Mouse (Mus musculus) heart, embryonic 16.5 days (tissue): ENCODE measurements around the gene Pole4. TPM values are rescaled to one million over a fixed set of nuclear protein-coding genes. Genes with fewer than 3 reads are reported as not detected.
"Not testable (repeated sequence)": the region's sequence is repeated elsewhere in the genome, so short reads cannot be mapped to it uniquely, and the experiment has no call there.

ENCODE experiments used
- ATAC-seq: fragments of 200-750 bp; cut with Nextera tagmentation; replicated peaks from 2 replicates; pipeline ENCODE4 v1.8.0; 2017; ENCODE audit warnings: moderate number of reproducible peaks; ENCODE audit not compliant: insufficient read depth, low FRiP score; ENCODE audit errors: extremely low read depth
- H3K27ac ChIP-seq: fragments of 300-500 bp; sonication (generic); 2 replicates; pipeline ENCODE4 v1.5.1; 2014; ENCODE audit warnings: mild to moderate bottlenecking, low read length, control low read depth, moderate library complexity
- H3K27me3 ChIP-seq: fragments of 300-500 bp; sonication (generic); 2 replicates; pipeline ENCODE4 v1.6.1; 2014; ENCODE audit warnings: low read length, mixed read lengths; ENCODE audit not compliant: control insufficient read depth, insufficient read depth
- H3K36me3 ChIP-seq: fragments of 300-500 bp; sonication (generic); 2 replicates; pipeline ENCODE4 v1.6.1; 2014; ENCODE audit not compliant: control insufficient read depth, insufficient read depth
- H3K4me1 ChIP-seq: fragments of 300-500 bp; sonication (generic); 2 replicates; pipeline ENCODE4 v1.6.1; 2014; ENCODE audit warnings: low read length, mixed read lengths; ENCODE audit not compliant: control insufficient read depth, insufficient read depth
- H3K4me2 ChIP-seq: fragments of 300-500 bp; sonication (generic); 2 replicates; pipeline ENCODE4 v1.6.1; 2014; ENCODE audit warnings: low read depth, mild to moderate bottlenecking, control low read depth, low read length
- H3K4me3 ChIP-seq: fragments of 300-500 bp; sonication (generic); 2 replicates; pipeline ENCODE4 v1.5.1; 2014; ENCODE audit warnings: mild to moderate bottlenecking, control low read depth, low read length
- H3K9ac ChIP-seq: fragments of 300-500 bp; sonication (generic); 2 replicates; pipeline ENCODE4 v1.6.1; 2014; ENCODE audit warnings: low read length, control low read depth
- H3K9me3 ChIP-seq: fragments of 300-500 bp; sonication (generic); replicated peaks from 2 replicates; pipeline ENCODE4 v1.6.1; 2016; ENCODE audit warnings: low read length; ENCODE audit not compliant: control insufficient read depth
- WGBS: fragments of 180-500 bp; shearing (Covaris S2); extraction: QIAGEN DNeasy Blood & Tissue Kit; methylation state at CpG from one replicate; pipeline ENCODE4 v1.1.7; 2014; 5-methylcytosine and 5-hydroxymethylcytosine counted together
- polyA plus RNA-seq: library from polyadenylated mRNA; unstranded; fragments of >200 nt; fragmentation: Nextera tagmentation; extraction: Ambion mirVana; gene quantifications from 2 replicates; pipeline ENCODE4 v1.2.1, GENCODE M21; 2015

Pole4 gene
- polyA plus RNA-seq, 1 experiment from 2014 or later: 90.4 TPM

DNA sequence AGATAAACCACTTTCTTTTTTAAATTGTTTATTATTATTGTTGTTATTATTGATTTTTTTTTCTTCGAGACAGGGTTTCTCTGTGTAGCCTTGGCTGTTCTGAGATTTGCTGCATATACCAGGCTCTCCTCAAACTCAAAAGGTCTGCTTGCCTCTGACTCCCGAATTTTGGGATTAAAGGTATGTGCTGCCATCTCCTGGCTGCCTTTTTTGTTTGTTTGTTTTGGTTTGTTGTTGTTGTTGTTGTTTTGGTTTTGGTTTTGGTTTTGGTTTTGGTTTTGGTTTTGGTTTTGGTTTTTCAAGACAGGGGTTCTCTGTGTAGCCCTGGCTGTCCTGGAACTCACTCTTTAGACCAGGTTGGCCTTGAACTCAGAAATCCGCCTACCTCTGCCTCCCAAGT is 27.5 kb downstream of the Pole4 start:
- not testable (repeated sequence) for H3K4me2 ChIP-seq, H3K27ac ChIP-seq, H3K4me1 ChIP-seq, H3K9ac ChIP-seq, ATAC-seq, H3K4me3 ChIP-seq, H3K9me3 ChIP-seq, H3K36me3 ChIP-seq, H3K27me3 ChIP-seq
- 66% methylated on average over 3 of the region's 3 CpGs for WGBS

DNA sequence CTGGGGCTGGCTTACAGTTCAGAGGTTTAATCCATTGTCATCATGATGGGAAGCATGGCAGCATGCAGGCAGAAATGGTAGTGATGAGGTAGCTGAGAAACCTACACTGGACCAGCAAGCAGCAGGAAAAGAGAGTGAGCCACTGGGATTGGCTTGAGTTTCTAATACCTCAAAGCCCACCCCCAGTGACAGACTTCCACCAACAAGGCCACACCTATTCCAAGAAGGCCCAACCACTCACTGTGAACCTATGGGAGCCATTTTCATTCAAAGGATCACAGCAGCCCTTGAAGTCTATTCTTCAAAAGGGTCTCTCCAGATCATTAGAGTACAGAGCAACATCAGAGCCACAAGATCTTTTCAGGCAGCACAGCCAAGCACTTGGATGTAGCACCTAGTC is 38.7 kb downstream of the Pole4 start:
- Histone ChIP-seq H3K4me1 (no peaks in the 10 kb centered on the region), H3K9ac (no peak overlapping the region), H3K4me2 (no peak overlapping the region), H3K9me3 (no peaks in the 10 kb centered on the region; the same call in 1 of the 2 replicates), H3K36me3 (no peaks in the 10 kb centered on the region), H3K27me3 (no peaks in the 10 kb centered on the region), H3K4me3 (no peak overlapping the region), H3K27ac (no peak overlapping the region)
- no peak for ATAC-seq

GRCm38 (mm10) chr6:82653169-82653525 is 52.0 kb downstream of the Pole4 start:
- WGBS: 33% methylated on average over 11 of the region's 11 CpGs
- peak overlapping the region; percentile 68 for H3K4me2 ChIP-seq

DNA sequence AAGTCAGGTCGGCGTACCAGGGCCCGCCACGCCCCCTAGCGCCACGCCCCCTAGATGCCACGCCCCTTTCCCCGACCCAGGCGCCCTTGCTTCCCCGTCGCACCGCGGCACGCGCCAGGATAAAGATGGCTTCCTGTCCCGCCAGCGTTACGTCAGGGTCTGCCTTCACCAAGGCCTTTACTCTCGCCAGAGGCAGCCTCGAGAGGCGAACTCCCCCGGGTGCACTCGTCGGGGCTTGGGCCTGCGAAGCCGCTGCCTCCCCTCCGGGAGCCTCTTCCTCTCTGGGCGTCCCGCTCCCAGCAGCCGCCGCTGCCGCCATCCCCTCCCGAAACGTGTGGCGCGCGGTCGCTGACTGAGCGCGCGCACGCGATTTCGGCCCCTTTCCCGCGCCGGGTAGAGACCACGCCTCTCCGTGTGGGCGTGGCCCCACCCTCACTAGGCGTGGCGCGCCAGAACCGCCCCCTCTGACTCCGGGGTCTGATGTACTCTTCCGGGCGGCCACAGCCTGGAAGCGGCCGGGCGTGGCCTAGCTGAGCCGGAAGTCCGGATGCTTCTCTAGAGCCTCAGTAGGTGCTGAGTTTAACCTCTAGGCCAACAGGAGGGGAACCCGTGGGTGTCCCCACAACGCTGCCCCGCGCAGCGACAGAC is 52.5 kb downstream of the Pole4 start:
- Histone ChIP-seq H3K27ac (peak overlapping the region; percentile 93), H3K9me3 (no peaks in the 10 kb centered on the region), H3K4me3 (peak overlapping the region; percentile 73), H3K27me3 (no peaks in the 10 kb centered on the region), H3K4me2 (peak overlapping the region; percentile 68), H3K9ac (peak overlapping the region; percentile 82), H3K4me1 (peaks cover 4% of the 10 kb centered on the region), H3K36me3 (no peaks in the 10 kb centered on the region)
- under 1% methylated on average over 67 of the region's 67 CpGs for WGBS
- ATAC-seq: peak; percentile 100

More at GRCm38 (mm10) chr6:82653169-82653525, 52.0 kb downstream of the Pole4 start:
- Histone ChIP-seq H3K36me3 (no peaks in the 10 kb centered on the region), H3K9me3 (no peaks in the 10 kb centered on the region), H3K4me1 (peaks cover 4% of the 10 kb centered on the region), H3K9ac (peak overlapping the region; percentile 82), H3K27ac (peak overlapping the region; percentile 93), H3K27me3 (no peaks in the 10 kb centered on the region), H3K4me3 (peak overlapping the region; percentile 73)
- ATAC-seq: no peak

DNA sequence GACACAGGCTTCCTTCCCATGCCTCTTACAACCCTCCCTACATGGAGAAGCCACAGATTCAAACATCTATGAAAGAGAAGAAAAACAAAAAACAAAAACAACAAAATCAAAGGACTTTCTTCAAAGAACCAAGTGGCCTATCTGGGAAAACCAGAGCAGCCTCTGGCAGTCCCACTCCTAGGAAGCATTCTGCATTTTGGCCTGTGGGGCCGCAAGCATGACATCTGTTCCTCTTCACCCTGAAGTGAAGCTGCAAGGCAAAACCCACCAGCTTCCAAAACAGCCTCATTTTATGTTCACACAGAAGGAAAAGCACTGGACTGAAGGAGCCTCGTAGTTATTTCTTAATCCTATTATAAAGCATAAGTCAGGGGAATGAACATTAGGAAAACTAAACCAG is 56.1 kb downstream of the Pole4 start:
- Histone ChIP-seq H3K9ac (no peak overlapping the region), H3K4me2 (no peak overlapping the region), H3K4me3 (no peak overlapping the region), H3K27me3 (no peaks in the 10 kb centered on the region), H3K9me3 (no peaks in the 10 kb centered on the region), H3K36me3 (peaks cover 3% of the 10 kb centered on the region), H3K27ac (no peak overlapping the region), H3K4me1 (peaks cover 4% of the 10 kb centered on the region)
- ATAC-seq: no peak
- WGBS: 71% methylated on average over 2 of the region's 2 CpGs

- Histone ChIP-seq H3K27ac (no peak overlapping the region), H3K4me3 (no peak overlapping the region), H3K36me3 (peaks cover 3% of the 10 kb centered on the region), H3K9me3 (no peaks in the 10 kb centered on the region), H3K4me1 (peaks cover 4% of the 10 kb centered on the region), H3K9ac (no peak overlapping the region), H3K4me2 (no peak overlapping the region), H3K27me3 (no peaks in the 10 kb centered on the region)
- no peak for ATAC-seq
- 91% methylated on average over 1 of the region's 1 CpGs for WGBS
Measured at GRCm38 (mm10) chr6:82647940-82648655, 57.1 kb downstream of the Pole4 start.

DNA sequence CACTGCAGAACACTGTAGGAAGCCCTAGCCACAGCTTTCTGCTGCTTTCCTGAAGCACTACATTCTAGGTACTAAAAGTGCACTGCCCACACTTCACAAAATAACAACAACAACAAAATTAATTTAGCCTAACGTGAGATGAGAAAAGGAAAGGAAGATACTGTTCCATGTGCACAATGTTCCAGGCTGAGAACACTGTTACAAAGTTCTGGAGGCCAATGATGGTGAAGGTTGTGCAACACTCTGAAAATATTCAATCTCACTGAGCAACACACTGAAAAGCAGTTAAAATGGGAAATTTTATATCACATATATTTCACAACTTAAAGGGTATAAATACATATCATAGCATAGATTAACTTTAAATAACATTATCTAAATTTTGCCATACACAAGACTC is 58.2 kb downstream of the Pole4 start:
- 86% methylated on average over 1 of the region's 1 CpGs for WGBS
- peaks cover 3% of the 10 kb centered on the region for H3K36me3 ChIP-seq
- H3K27ac ChIP-seq: no peak overlapping the region
- H3K4me2 ChIP-seq: no peak overlapping the region
- H3K9ac ChIP-seq: no peak overlapping the region
- H3K9me3 ChIP-seq: no peaks in the 10 kb centered on the region
- no peak overlapping the region for H3K4me3 ChIP-seq
- peaks cover 2% of the 10 kb centered on the region for H3K4me1 ChIP-seq
- H3K27me3 ChIP-seq: no peaks in the 10 kb centered on the region
- ATAC-seq: no peak

GRCm38 (mm10) chr6:82640046-82640445 is 65.1 kb downstream of the Pole4 start:
- Histone ChIP-seq H3K27me3 (no peaks in the 10 kb centered on the region), H3K4me3 (no peak overlapping the region), H3K27ac (no peak overlapping the region), H3K4me1 (no peaks in the 10 kb centered on the region), H3K9ac (no peak overlapping the region), H3K36me3 (no peaks in the 10 kb centered on the region), H3K4me2 (no peak overlapping the region), H3K9me3 (no peaks in the 10 kb centered on the region)
- WGBS: 74% methylated on average over 4 of the region's 4 CpGs
- ATAC-seq: no peak

- H3K9ac ChIP-seq, H3K27me3 ChIP-seq, H3K4me3 ChIP-seq, H3K36me3 ChIP-seq, H3K27ac ChIP-seq, H3K4me1 ChIP-seq, H3K9me3 ChIP-seq, H3K4me2 ChIP-seq, ATAC-seq: not testable (repeated sequence)
- 91% methylated on average over 7 of the region's 8 CpGs for WGBS
Measured at GRCm38 (mm10) chr6:82625331-82625730, 79.8 kb downstream of the Pole4 start.
